Mouse (Mus musculus): ENCODE data around the gene Rdh5.

Rdh5 gene

DNA sequence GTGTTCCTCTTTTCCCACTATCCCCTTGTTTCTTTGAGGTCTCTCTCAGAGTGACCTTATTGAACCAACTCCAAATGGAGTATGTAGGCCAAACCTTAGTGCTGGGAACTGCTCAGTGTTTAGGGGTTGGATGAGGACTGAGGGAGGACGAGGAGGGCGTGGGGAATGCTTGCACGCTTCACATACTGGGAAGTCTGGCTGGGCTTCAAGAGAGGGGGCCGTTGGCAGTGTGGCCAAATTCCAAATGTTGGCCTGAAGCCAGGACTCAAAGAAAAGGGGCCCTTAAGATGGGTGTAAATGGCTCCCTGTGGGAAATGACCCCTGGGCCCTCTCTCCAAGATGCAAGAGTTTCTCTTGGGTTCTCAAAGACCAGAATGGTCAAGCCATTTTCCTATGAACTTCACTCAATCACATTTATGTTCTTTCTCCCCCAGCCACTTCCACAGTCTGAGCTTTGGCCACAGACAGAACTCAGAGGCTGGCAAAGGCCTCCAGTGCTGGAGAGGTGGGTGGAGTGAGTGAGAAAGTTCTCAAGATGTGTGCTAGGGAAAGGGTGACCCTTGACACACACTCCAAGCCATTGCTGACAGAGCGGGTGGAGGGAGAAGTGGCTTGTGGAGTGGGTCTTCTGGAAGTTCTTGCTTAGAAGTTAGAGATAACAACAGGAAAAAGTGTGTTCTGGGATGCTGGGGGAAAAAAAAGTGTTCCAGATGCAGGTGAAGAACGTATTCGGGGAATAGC, 7.1 kb upstream of the Rdh5 start:
- DNase-seq, result no peak

- DNase-seq, result no peak
Measured at GRCm38 (mm10) chr10:128928356-128928755, 5.7 kb upstream of the Rdh5 start.

DNA sequence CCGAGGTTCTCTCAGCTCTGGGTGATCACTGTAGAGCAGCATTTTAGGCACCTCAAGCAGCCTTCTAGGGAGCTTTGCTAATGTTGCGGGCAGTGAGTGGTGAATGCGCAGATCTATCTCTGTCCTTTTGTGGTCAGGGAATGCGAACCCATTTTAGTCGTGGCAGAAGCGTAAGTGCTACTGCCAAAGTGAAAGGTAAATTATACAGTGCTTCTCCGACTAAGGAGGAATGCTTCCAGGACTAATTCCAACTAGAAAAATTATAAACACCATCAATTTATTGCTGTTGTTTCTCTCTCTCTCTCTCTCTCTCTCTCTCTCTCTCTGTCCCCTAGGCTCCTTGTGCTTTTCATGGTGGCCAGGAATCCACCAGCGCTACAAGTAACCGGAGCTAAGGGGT, 1.2 kb upstream of the Rdh5 start, which contains the start of gene Bloc1s1:
TSS of gene Bloc1s1 (minus strand) at position 101 of the 400 bp plus-strand sequence.
- DNase-seq, result no peak

DNA sequence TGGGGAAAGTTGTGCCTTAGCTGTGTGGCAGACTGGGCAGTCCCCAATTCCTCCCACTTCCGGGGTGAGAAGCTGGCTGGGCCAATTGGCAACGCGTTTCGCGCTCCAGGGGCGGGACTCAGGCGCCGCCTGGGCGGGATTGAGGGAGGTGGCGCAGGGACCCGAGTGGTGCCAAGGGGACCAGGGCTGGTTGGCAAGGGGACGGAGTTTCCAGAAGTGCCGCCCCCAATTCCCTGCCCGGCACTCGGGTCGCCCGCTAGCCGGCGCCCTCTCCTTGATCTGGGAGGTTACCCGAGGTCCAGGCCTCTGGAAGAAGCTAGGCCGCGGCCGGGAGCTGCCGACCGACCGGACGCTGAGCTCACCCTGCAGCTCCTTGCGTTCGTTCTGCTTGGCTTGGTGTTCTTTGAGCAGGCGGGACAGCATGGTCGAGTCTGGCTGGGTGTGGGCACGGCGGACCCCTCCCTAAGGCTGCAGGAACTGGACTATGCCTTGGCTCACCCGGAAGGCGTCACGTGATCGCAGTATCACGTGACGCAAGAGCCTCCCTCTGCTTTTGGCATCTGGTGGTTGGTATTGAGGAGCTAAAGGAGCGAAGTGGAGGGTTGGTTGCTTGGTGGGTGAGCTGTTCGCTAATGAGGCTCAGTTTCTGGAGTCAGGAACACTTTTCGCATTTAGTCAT, 464 bp upstream of the Rdh5 start:
- DNase-seq, result peak; percentile 94

DNA sequence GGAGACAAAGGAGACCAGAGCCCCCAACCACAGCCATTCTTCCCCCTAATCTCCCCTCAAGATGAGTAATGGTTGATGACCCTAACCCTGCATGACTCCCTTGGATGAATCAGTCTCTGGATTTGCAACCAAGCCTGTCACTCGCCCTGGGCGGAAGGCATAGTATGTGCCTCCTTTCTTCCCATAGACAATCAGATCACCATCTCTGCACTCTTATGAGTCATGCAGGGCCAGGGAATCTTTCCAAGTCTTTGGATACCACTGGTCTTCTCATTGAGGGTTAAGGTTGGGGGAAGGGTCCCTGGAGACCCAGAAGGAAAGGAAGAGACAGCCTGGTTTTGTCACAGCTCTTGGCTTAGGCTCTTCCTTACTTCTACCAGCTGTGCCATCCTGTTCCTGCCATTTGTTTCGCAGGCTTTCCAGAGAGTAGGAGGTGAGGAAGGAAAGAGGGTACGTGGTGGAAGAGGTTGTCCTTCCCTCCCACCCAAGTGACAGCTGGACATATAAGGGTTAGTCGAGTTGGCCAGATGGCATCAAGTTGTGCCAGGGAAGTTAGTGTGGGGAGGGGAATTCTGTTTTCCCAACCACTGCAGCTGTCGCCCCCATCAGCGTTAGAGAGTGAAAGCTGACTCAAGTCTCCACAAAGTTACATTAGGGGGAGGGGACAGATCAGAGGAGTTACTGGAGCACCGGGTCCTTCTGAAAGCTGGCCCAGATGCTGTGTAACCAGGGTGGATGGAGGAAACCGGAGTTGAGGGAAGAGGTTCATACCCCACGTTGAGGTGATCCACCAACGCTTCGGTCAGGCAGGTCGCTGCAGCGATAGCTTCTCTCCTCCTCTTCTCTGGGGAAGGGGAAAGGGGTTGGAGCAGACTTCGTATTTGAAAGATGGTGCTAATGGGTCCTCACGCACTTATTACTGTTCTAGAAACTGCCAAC, 536 bp downstream of the Rdh5 start:
- no peak for DNase-seq

DNA sequence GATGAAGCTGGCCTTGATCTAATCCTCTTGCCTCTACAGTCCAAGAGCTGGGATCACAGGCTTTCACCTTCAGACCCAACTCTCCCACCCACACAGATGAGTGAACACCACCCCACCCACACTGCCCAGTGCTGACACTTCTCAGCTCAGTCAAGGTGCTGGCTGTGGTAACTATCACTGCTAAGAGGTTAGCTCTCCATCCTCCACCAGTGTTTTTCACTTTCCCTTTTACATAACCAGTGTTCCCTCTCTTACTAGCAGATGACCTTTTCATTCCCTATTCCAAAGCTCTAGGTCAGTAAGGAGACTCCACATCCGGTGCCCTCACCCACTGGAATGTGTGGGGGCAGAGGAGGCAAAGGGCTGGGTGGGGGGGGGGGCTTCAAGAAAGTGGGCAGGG, 1.4 kb downstream of the Rdh5 start:
- DNase-seq, result no peak

- DNase-seq, result no peak
Measured at GRCm38 (mm10) chr10:128920736-128921161, 1.9 kb downstream of the Rdh5 start.

- no peak for DNase-seq
Measured at GRCm38 (mm10) chr10:128919966-128920365, 2.7 kb downstream of the Rdh5 start.

DNA sequence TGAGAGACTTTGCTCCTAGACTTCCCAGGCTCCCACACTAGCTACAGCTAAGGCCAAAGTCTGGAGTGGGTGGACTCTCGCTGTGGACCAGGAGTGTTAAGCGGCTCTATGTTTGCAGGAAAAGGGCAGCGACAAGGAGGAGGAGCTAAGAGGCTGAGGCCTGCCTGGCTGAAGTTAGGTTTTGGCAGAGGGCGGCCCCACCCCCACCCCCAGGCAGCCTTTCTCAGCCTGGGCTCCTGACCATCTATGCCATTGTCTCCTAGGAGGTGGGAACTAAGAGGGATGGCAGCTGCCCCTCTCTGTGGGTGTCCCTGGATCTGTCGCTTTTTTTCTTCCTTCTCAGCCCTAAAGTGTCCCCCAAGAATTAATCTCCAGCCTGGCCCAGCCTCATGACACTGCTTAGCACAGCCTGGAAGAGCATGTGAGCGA, 3.5 kb downstream of the Rdh5 start:
- no peak for DNase-seq

GRCm38 (mm10) chr10:128918246-128918645, 4.4 kb downstream of the Rdh5 start:
- DNase-seq, result peak; percentile 98

DNA sequence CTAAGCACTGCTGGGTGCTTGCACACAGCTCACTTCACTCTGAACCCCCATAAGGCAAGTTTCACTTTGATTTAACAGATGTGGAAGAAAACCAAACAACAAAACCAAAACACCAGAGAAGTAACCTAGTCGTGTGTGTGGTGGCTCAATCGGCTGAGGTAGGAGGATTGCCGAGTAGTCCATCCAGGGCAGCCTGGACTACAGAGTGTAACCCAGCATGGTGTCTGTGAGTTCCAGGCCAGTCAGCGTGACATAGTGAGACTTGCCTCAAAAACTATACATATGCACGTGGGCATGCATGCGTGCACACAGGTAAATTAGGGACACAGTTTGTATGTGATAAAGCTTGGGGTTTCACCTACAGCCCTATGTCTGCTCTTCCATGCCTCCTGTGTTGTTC, 5.3 kb downstream of the Rdh5 start:
- no peak for DNase-seq

- no peak for DNase-seq
Measured at GRCm38 (mm10) chr10:128916665-128917064, 6.0 kb downstream of the Rdh5 start.

- DNase-seq, result no peak
Measured at GRCm38 (mm10) chr10:128915550-128915949, 7.1 kb downstream of the Rdh5 start.

GRCm38 (mm10) chr10:128913696-128914095, 9.0 kb downstream of the Rdh5 start:
- no peak for DNase-seq

DNA sequence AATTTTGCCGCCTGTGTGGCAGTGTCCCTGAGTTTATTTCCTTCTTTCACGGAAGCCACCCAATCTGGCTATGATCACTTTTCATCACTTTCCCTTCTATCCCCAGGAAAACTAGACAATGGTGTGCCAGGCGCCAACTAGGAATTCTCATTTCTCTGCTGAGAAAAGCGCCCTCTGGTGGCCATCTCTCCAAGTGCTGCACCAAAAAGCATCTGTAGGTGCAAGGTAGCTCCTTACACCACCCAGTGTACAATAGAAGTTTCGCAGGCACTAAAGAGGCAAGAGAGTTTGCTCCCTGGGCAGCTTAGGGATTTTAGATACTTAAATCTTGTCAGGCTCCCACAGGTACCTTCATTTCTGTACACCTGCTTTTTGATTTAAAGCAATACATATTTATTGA, 9.5 kb downstream of the Rdh5 start:
- DNase-seq, result peak; percentile 95

DNA sequence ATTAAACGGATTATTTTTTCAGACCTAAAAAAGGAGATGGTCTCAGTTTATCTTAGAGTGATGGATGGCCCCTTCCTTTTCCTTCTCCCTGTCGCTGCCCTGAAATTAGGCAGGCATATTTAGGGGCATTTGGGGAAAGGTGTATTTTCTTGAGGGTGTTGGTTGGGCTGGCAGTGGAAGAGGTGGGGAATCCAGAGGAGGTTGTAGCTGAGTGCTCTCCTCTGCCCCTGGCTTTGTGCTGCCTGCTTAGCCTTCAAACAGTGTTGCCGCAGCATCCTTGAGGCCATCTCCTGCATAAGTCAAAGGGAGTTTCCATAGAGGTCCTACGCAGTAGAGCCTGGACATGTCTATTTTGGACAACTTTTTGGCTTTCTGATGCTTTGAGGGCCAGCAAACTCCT, 9.9 kb downstream of the Rdh5 start:
- no peak for DNase-seq

DNA sequence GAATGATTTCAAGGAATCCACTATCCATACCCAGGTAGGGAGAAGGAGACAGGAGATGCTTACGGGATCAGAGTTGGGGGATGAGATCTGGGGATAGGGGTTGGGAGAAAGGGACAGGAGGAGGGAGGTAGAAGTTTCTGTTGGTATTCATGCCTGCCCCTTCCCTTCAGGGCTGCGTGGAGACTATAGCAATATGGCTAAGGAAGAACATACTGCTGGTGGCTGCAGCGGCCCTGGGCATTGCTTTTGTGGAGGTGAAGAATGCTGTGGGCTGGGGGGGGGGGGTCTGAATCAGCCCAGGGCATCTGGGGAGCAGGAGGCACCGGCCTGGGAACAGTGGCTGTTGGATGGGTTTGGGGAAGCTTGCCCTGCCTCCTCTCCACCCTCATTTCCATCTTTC, 10.4 kb downstream of the Rdh5 start:
- no peak for DNase-seq

DNA sequence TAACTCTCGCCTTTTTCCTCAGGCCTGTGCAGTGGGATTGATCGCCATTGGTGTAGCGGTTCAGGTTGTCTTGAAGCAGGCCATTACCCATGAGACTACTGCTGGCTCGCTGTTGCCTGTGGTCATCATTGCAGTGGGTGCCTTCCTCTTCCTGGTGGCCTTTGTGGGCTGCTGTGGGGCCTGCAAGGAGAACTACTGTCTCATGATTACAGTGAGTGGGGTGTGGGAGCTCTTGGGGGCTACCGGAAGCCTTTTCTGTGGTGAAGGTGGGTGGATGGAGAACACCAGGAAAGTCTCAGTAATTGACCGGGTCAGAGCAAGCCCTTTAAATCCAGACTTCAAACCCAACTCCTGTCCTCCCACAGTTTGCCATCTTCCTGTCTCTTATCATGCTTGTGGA, 11.3 kb downstream of the Rdh5 start:
- no peak for DNase-seq

DNA sequence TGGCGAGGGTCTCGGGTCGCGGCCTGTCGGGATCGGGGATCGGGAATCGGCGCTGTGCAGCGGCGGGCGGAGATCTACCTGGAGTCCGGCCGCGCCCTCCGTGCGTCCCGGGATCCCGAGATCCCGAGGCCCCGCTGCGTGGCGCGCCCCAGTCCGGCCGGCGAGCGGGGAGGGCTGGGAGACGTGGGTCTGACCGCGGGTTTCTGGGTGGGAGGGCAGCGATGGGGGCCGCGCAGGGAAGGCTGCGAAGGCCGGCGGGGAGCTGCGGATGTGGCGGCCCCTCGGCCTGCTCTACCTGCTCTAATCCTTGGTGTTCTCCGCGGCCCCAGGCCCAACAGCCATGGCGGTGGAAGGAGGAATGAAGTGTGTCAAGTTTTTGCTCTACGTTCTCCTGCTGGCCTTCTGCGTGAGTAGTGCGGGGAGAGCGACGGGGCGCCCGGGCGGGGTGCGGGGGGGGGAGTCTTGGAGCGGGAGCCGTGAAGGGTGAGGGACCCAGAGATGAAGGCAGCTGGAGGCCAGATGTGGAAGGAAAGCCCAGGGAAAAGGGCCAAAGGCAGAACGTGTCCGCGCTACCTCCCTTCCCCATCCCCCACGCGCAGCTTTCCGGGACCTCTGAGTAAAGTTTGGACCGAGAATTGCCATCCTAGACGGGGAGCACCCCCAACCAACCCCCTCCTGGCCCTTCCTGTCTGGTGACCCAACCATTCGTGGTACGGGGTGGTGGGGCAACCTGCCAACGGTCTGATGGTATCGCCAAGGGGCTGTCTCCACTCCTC, 12.4 kb downstream of the Rdh5 start:
- no peak for DNase-seq

DNA sequence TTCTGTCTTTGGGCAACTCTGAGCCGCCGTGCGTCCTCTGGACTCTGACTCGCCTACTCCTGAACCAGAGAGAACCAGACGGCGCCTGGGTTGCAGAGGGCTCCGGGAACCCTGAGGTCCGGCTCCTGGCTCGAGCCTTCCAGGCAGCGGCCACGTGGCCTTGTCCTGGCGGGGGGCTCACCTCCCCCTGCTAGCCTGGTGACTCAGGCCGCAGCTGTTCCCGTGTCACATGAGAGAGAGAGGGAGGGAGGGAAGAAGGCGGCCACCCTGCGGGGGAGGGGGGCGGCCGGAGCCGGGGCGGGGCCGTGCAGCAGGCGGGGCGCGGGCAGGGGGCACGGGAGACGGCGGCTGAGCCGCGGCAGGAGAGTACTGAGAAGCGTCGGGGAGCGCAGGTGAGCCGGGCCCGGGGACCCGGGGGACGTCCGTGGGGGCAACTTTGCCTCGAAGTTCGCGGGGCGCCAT, 13.1 kb downstream of the Rdh5 start:
- peak; percentile 53 for DNase-seq

GRCm38 (mm10) chr10:128908778-128909448, 13.8 kb downstream of the Rdh5 start:
- no peak for DNase-seq

- DNase-seq, result no peak
Measured at GRCm38 (mm10) chr10:128904812-128905211, 17.9 kb downstream of the Rdh5 start.

Data from cerebellum, adult 8-10 months (tissue).